Mouse (Mus musculus): ENCODE data around the gene Pde4b. TPM values are rescaled to one million over a fixed set of nuclear protein-coding genes. Genes with fewer than 3 reads are reported as not detected.

The Pde4b gene
- total RNA-seq, 2 experiments from 2014 or later, result 123 to 127 TPM

GRCm38 (mm10) chr4:102307661-102308297 lies 220.4 kb downstream of the Pde4b start:
- H3K4me3 ChIP-seq, result no peak overlapping the region
- DNase-seq (ENCODE audit: extremely low spot score in 1 of 2, low spot score in 2 of 2), result no peak
- no peak for TF ChIP-seq CTCF (IDR thresholded peaks at IDR 0.05)
- intact Hi-C loops (cut with DNase I), result no loop called here
- H3K27ac ChIP-seq, result no peak overlapping the region

- DNase-seq (ENCODE audit: extremely low spot score in 1 of 2, low spot score in 2 of 2), result no peak
- no peak for TF ChIP-seq CTCF (IDR thresholded peaks at IDR 0.05)
- Histone ChIP-seq H3K27ac (no peak overlapping the region), H3K4me3 (no peak overlapping the region)
- intact Hi-C loops (cut with DNase I), result no loop called here
Observed at GRCm38 (mm10) chr4:102310630-102311029, 223.3 kb downstream of the Pde4b start.

GRCm38 (mm10) chr4:102316011-102316410 lies 228.7 kb downstream of the Pde4b start:
- DNase-seq (ENCODE audit: extremely low spot score in 1 of 2, low spot score in 2 of 2), result no peak
- H3K4me3 ChIP-seq, result no peak overlapping the region
- intact Hi-C loops (cut with DNase I), result loop anchor here (5.0 kb wide), 2 partner anchors 84 to 111 kb away; no protein-coding TSS in a partner anchor
- TF ChIP-seq CTCF (IDR thresholded peaks at IDR 0.05), result no peak
- H3K27ac ChIP-seq, result no peak overlapping the region

- TF ChIP-seq CTCF (IDR thresholded peaks at IDR 0.05), result no peak
- DNase-seq (ENCODE audit: extremely low spot score in 1 of 2, low spot score in 2 of 2), result no peak
- Histone ChIP-seq H3K4me3 (no peak overlapping the region), H3K27ac (no peak overlapping the region)
- intact Hi-C loops (cut with DNase I), result loop anchor here (5.0 kb wide), 2 partner anchors 84 to 111 kb away; no protein-coding TSS in a partner anchor
Observed at GRCm38 (mm10) chr4:102316699-102317285, 229.4 kb downstream of the Pde4b start.

- peak overlapping the region; percentile 0; the same call in 1 of the 2 replicates for H3K4me3 ChIP-seq
- DNase-seq (ENCODE audit: extremely low spot score in 1 of 2, low spot score in 2 of 2), result no peak
- intact Hi-C loops (cut with DNase I), result loop anchor here (5.0 kb wide), 2 partner anchors 86 to 109 kb away; no protein-coding TSS in a partner anchor
- H3K27ac ChIP-seq, result peak overlapping the region; percentile 76
- TF ChIP-seq CTCF (IDR thresholded peaks at IDR 0.05), result no peak
Observed at GRCm38 (mm10) chr4:102318596-102318995, 231.3 kb downstream of the Pde4b start.

- peak; percentile 21; the same call in 1 of the 2 replicates for TF ChIP-seq CTCF (IDR thresholded peaks at IDR 0.05)
- intact Hi-C loops (cut with DNase I), result loop anchor here (10.0 kb wide), 1 partner anchor 163 kb away; no protein-coding TSS in a partner anchor
- DNase-seq (ENCODE audit: extremely low spot score in 1 of 2, low spot score in 2 of 2), result no peak
- Histone ChIP-seq H3K4me3 (no peak overlapping the region), H3K27ac (no peak overlapping the region)
Observed at GRCm38 (mm10) chr4:102321340-102321739, 234.0 kb downstream of the Pde4b start.

GRCm38 (mm10) chr4:102332386-102332785 lies 245.0 kb downstream of the Pde4b start:
- H3K27ac ChIP-seq, result no peak overlapping the region
- TF ChIP-seq CTCF (IDR thresholded peaks at IDR 0.05), result no peak

GRCm38 (mm10) chr4:102332885-102333284 lies 245.5 kb downstream of the Pde4b start:
- no peak for TF ChIP-seq CTCF (IDR thresholded peaks at IDR 0.05)
- Histone ChIP-seq H3K27ac (no peak overlapping the region), H3K4me3 (no peak overlapping the region)
- intact Hi-C loops (cut with DNase I), result no loop called here
- no peak for DNase-seq (ENCODE audit: extremely low spot score in 1 of 2, low spot score in 2 of 2)

More at GRCm38 (mm10) chr4:102332386-102332785, 245.0 kb downstream of the Pde4b start:
- intact Hi-C loops (cut with DNase I), result no loop called here
- H3K4me3 ChIP-seq, result no peak overlapping the region
- no peak for DNase-seq (ENCODE audit: extremely low spot score in 1 of 2, low spot score in 2 of 2)

- no peak overlapping the region for H3K27ac ChIP-seq
Observed at GRCm38 (mm10) chr4:102346911-102347492, 259.7 kb downstream of the Pde4b start.

GRCm38 (mm10) chr4:102351476-102352475 lies 264.4 kb downstream of the Pde4b start:
- Histone ChIP-seq H3K4me3 (no peak overlapping the region), H3K27ac (no peak overlapping the region; the same call in 1 of the 2 replicates)
- DNase-seq (ENCODE audit: extremely low spot score in 1 of 2, low spot score in 2 of 2), result no peak
- intact Hi-C loops (cut with DNase I), result no loop called here
- TF ChIP-seq CTCF (IDR thresholded peaks at IDR 0.05), result no peak

More at GRCm38 (mm10) chr4:102346911-102347492, 259.7 kb downstream of the Pde4b start:
- TF ChIP-seq CTCF (IDR thresholded peaks at IDR 0.05), result no peak
- no peak for DNase-seq (ENCODE audit: extremely low spot score in 1 of 2, low spot score in 2 of 2)
- intact Hi-C loops (cut with DNase I), result no loop called here
- H3K4me3 ChIP-seq, result no peak overlapping the region
